ENCODE assay signal across 8 mouse cellular contexts in genomic region chr7:144940003-144940571, GRCm38 (mm10). TPM values are rescaled to one million over a fixed set of nuclear protein-coding genes. Genes with fewer than 3 reads are reported as not detected.
DNase-seq lines count a peak whose midpoint lies in the region; ATAC-seq and TF ChIP-seq lines count a peak whose summit lies in the region.

No protein-coding gene starts in this region.

- no peak for TF ChIP-seq POLR2A in ES-Bruce4 (IDR thresholded peaks at IDR 0.05; ENCODE audit: insufficient read depth, low read length)

- peak overlapping the region; percentile 64 for H3K27ac ChIP-seq in ES-Bruce4 (ENCODE audit: insufficient read depth, low read length)
- H3K27ac ChIP-seq in kidney, embryonic 14.5 days (ENCODE audit: low read depth, low read length): peak overlapping the region; percentile 94
- peak overlapping the region; percentile 68 for H3K27ac ChIP-seq in midbrain, embryonic 11.5 days (ENCODE audit: low read depth, low read length)

- no peaks in the 10 kb centered on the region for H3K9me3 ChIP-seq in ES-Bruce4 (replicated peaks; ENCODE audit: control insufficient read depth, insufficient read depth, low read length, poor library complexity, severe bottlenecking)
- no peaks in the 10 kb centered on the region for H3K9me3 ChIP-seq in kidney, embryonic 14.5 days (ENCODE audit: control insufficient read depth, low read length)
- H3K9me3 ChIP-seq in midbrain, embryonic 11.5 days (ENCODE audit: control insufficient read depth, low read length): no peaks in the 10 kb centered on the region

- no peak for TF ChIP-seq CTCF in ES-Bruce4 (IDR thresholded peaks at IDR 0.05; ENCODE audit: low read depth, low read length)

- peak; percentile 85 for DNase-seq in 3134 (ENCODE audit: extremely low read depth, insufficient read length, low spot score)
- peak; percentile 97 for DNase-seq in midbrain, embryonic 11.5 days (ENCODE audit: low spot score, missing footprints)
- DNase-seq in urinary bladder, postnatal 36 days (ENCODE audit: low spot score in 2 of 2): no peak
- DNase-seq in thymus, adult 18-20 months: no peak
- no peak for DNase-seq in gastrocnemius, postnatal 25 days

- H3K27me3 ChIP-seq in ES-Bruce4 (ENCODE audit: control insufficient read depth, insufficient read depth, low read length, poor library complexity, severe bottlenecking): no peaks in the 10 kb centered on the region
- no peaks in the 10 kb centered on the region for H3K27me3 ChIP-seq in kidney, embryonic 14.5 days (ENCODE audit: control insufficient read depth, insufficient read depth, low read length)
- peaks cover 12% of the 10 kb centered on the region for H3K27me3 ChIP-seq in midbrain, embryonic 11.5 days (ENCODE audit: control insufficient read depth, insufficient read depth, low read length)

- H3K36me3 ChIP-seq in ES-Bruce4 (ENCODE audit: control insufficient read depth, insufficient read depth, low read length, poor library complexity, severe bottlenecking): peaks cover 19% of the 10 kb centered on the region
- peaks cover 22% of the 10 kb centered on the region for H3K36me3 ChIP-seq in kidney, embryonic 14.5 days (ENCODE audit: control insufficient read depth, insufficient read depth, low read length)
- peaks cover 11% of the 10 kb centered on the region; the same call in 1 of the 2 replicates for H3K36me3 ChIP-seq in midbrain, embryonic 11.5 days (ENCODE audit: control insufficient read depth, insufficient read depth, low read length)

- no peak for TF ChIP-seq EP300 in ES-Bruce4 (IDR thresholded peaks at IDR 0.05; ENCODE audit: insufficient read depth, low read depth, low read length)

- under 1% methylated on average over 22 of the region's 22 CpGs for WGBS in kidney, embryonic 14.5 days
- WGBS in midbrain, embryonic 11.5 days: under 1% methylated on average over 22 of the region's 22 CpGs

- peak overlapping the region; percentile 61 for H3K4me3 ChIP-seq in ES-Bruce4 (ENCODE audit: low read depth, low read length)
- H3K4me3 ChIP-seq in kidney, embryonic 14.5 days (ENCODE audit: low read length): peak overlapping the region; percentile 57
- peak overlapping the region; percentile 67 for H3K4me3 ChIP-seq in midbrain, embryonic 11.5 days (ENCODE audit: low read depth, low read length)

- H3K4me2 ChIP-seq in kidney, embryonic 14.5 days (replicated peaks; ENCODE audit: low read depth, low read length): peak overlapping the region; percentile 90
- peak overlapping the region; percentile 71 for H3K4me2 ChIP-seq in midbrain, embryonic 11.5 days

- peak overlapping the region; percentile 94 for H3K9ac ChIP-seq in ES-Bruce4 (ENCODE audit: low read depth, poor library complexity, severe bottlenecking)
- peak overlapping the region; percentile 88 for H3K9ac ChIP-seq in kidney, embryonic 14.5 days (ENCODE audit: low read depth, low read length)
- H3K9ac ChIP-seq in midbrain, embryonic 11.5 days (ENCODE audit: low read length): peak overlapping the region; percentile 90

- H3K4me1 ChIP-seq in ES-Bruce4 (ENCODE audit: control insufficient read depth, insufficient read depth, low read length): no peaks in the 10 kb centered on the region
- H3K4me1 ChIP-seq in kidney, embryonic 14.5 days (ENCODE audit: control insufficient read depth, insufficient read depth, low read length): peaks cover 28% of the 10 kb centered on the region
- peaks cover 40% of the 10 kb centered on the region for H3K4me1 ChIP-seq in midbrain, embryonic 11.5 days (ENCODE audit: control insufficient read depth, insufficient read depth, low read length)

- ATAC-seq in granulocyte monocyte progenitor cell, adult 5-6 weeks (replicated peaks; ENCODE audit: poor library complexity, severe bottlenecking): peak; percentile 9; the same call in 1 of the 2 replicates
- peak; percentile 28 for ATAC-seq in kidney, embryonic 14.5 days (ENCODE audit: low FRiP score, low TSS enrichment)
- peak; percentile 60 for ATAC-seq in midbrain, embryonic 11.5 days (ENCODE audit: low FRiP score)

RNA-seq across cellular contexts. Expression of gene Ccnd1, which starts 0.4 kb away (rescaled TPM):
- 36.3 and 36.5 TPM in 2 replicates for polyA plus RNA-seq in ES-Bruce4 (2011; ENCODE audit: insufficient read depth, insufficient read length, low read depth, missing spikeins)
- total RNA-seq in granulocyte monocyte progenitor cell, adult 5-6 weeks (2014; fragmentation: Nextera tagmentation): 6.0 and 10.6 TPM in 2 replicates
- 6.2 and 8.9 TPM in 2 replicates for total RNA-seq in granulocyte monocyte progenitor cell, adult 5-6 weeks (2017)
- 231 and 315 TPM in 2 replicates for polyA plus RNA-seq in kidney, embryonic 14.5 days (2014; fragmentation: Nextera tagmentation; extraction: Ambion mirVana)
- polyA plus RNA-seq in midbrain, embryonic 11.5 days (2014; fragmentation: Nextera tagmentation; extraction: Ambion mirVana): 285 and 288 TPM in 2 replicates
- 10 to 100 TPM; 11.4 to 14.1 TPM for total RNA-seq in gastrocnemius, postnatal 25 days (2021)

RNA-seq across cellular contexts. Expression of gene LTO1, which starts 25.2 kb away (rescaled TPM):
- polyA plus RNA-seq in ES-Bruce4 (2011; ENCODE audit: insufficient read depth, insufficient read length, low read depth, missing spikeins): 21.5 and 30.7 TPM in 2 replicates
- total RNA-seq in granulocyte monocyte progenitor cell, adult 5-6 weeks (2014; fragmentation: Nextera tagmentation): 13.3 and 20.9 TPM in 2 replicates
- 16.6 and 20.8 TPM in 2 replicates for total RNA-seq in granulocyte monocyte progenitor cell, adult 5-6 weeks (2017)
- polyA plus RNA-seq in kidney, embryonic 14.5 days (2014; fragmentation: Nextera tagmentation; extraction: Ambion mirVana): 19.2 and 20.3 TPM in 2 replicates
- polyA plus RNA-seq in midbrain, embryonic 11.5 days (2014; fragmentation: Nextera tagmentation; extraction: Ambion mirVana): 28.0 TPM in 2 replicates
- total RNA-seq in gastrocnemius, postnatal 25 days (2021): 1 to 10 TPM; 7.0 to 8.4 TPM

RNA-seq across cellular contexts. Expression of gene Fgf15, which starts 43.8 kb away (rescaled TPM):
- polyA plus RNA-seq in ES-Bruce4 (2011; ENCODE audit: insufficient read depth, insufficient read length, low read depth, missing spikeins): 3.1 and 3.3 TPM in 2 replicates
- total RNA-seq in granulocyte monocyte progenitor cell, adult 5-6 weeks (2014; fragmentation: Nextera tagmentation): not detected in 2 replicates
- 0.09 TPM in 1 of 2 replicates, not detected in the other for total RNA-seq in granulocyte monocyte progenitor cell, adult 5-6 weeks (2017)
- 2.2 and 2.5 TPM in 2 replicates for polyA plus RNA-seq in kidney, embryonic 14.5 days (2014; fragmentation: Nextera tagmentation; extraction: Ambion mirVana)
- 89.0 and 104 TPM in 2 replicates for polyA plus RNA-seq in midbrain, embryonic 11.5 days (2014; fragmentation: Nextera tagmentation; extraction: Ambion mirVana)
- total RNA-seq in gastrocnemius, postnatal 25 days (2021): not detected

Comparison
In these comparisons a context has a peak if more than half of its experiments do, and no peak if none do; other contexts are left out.
1. DNase-seq: peak in 3134 (single experiment) and midbrain, embryonic 11.5 days (single experiment); none in urinary bladder, postnatal 36 days (0 of 2), thymus, adult 18-20 months (0 of 2) and gastrocnemius, postnatal 25 days (single experiment).
2. ATAC-seq: peak in every context shown above with its lines; median percentile 60 in midbrain, embryonic 11.5 days; 28 in kidney, embryonic 14.5 days; 9 in granulocyte monocyte progenitor cell, adult 5-6 weeks.
3. RNA of gene Fgf15, which starts 43.8 kb away (polyA plus RNA-seq): 89.0 to 104 TPM in midbrain, embryonic 11.5 days; 3.1 to 3.3 TPM in ES-Bruce4 and 2.2 to 2.5 TPM in kidney, embryonic 14.5 days; every median in the first group is over 10 times any median in the second.
4. Peak in every context shown above with its lines, with median percentiles within 50 percentile points of each other: H3K27ac ChIP-seq, H3K4me3 ChIP-seq and H3K9ac ChIP-seq.